Mouse (Mus musculus): Measurements from ENCODE around the gene Fam214a.

DNA sequence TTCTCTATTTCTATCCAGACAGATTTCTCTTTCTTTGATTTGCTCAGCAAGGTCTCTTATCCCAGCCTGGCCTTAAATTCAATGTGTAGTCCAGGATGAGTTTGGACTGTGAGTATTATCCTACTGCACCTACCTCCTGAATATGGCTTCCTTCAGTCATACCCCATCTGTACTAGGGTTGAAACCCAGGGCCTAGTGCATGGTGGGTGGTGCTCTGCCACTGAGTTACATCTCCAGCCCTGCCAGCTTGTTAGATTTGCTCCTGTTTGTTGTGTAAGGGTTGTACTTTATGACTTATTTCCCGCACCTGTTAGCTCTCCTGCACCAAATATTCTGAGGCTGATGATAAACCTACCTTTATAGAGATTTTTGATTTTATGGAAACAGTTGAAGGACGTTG lies 90.5 kb downstream of the Fam214a start:
- no peak for TF ChIP-seq POLR2A (IDR thresholded peaks at IDR 0.05; ENCODE audit: borderline replicate concordance, low read depth, low read length)
- no peak for TF ChIP-seq CTCF (IDR thresholded peaks at IDR 0.05; ENCODE audit: low read depth, low read length)

All from bone marrow macrophage, adult 2 months (primary cell).